Mouse (Mus musculus) spleen, postnatal 36 days (tissue): ENCODE measurements around the gene Gm21488.
"Not testable (repeated sequence)": the region's sequence is repeated elsewhere in the genome, so short reads cannot be mapped to it uniquely, and the experiment has no call there.

Experiments
- DNase-seq, 2 experiments: peaks; one replicate each; pipeline ENCODE4 v3.0.0; 2022; ENCODE audit warnings: low spot score in 2 of 2, mixed read lengths in 1 of 2

Gm21488 gene

GRCm38 (mm10) chrY:27521820-27522219 is at the start of gene Gm21488:
TSS of gene Gm21488 (minus strand) at chrY:27521920.
- DNase-seq = not testable (repeated sequence)
